Mouse (Mus musculus) spleen, adult 18-20 months (tissue): ENCODE data around the gene Gprc5a.

Experiments
- DNase-seq, 2 experiments: peaks; one replicate each; pipeline ENCODE4 v3.0.0; 2022; ENCODE audit warnings: mixed read lengths in 2 of 2

Gene Gprc5a

GRCm38 (mm10) chr6:135074405-135074947 is 9.0 kb downstream of the Gprc5a start:
- DNase-seq = no peak

GRCm38 (mm10) chr6:135076202-135076601 is 10.8 kb downstream of the Gprc5a start:
- no peak for DNase-seq

GRCm38 (mm10) chr6:135078420-135078819 is 13.0 kb downstream of the Gprc5a start:
- no peak for DNase-seq

- no peak for DNase-seq
Observed at GRCm38 (mm10) chr6:135083991-135084502, 18.6 kb downstream of the Gprc5a start.

- DNase-seq = no peak
Observed at GRCm38 (mm10) chr6:135085703-135086102, 20.3 kb downstream of the Gprc5a start.

GRCm38 (mm10) chr6:135087721-135088451 is 22.4 kb downstream of the Gprc5a start:
- DNase-seq = peak; percentile 23 to 65

GRCm38 (mm10) chr6:135089786-135090185 is 24.3 kb downstream of the Gprc5a start:
- DNase-seq = no peak

GRCm38 (mm10) chr6:135090661-135091060 is 25.2 kb downstream of the Gprc5a start:
- no peak for DNase-seq

GRCm38 (mm10) chr6:135092798-135093470 is 27.5 kb downstream of the Gprc5a start:
- no peak for DNase-seq

- no peak for DNase-seq
Observed at GRCm38 (mm10) chr6:135100787-135101472, 35.5 kb downstream of the Gprc5a start.

- DNase-seq = no peak
Observed at GRCm38 (mm10) chr6:135102736-135103303, 37.4 kb downstream of the Gprc5a start.

- no peak for DNase-seq
Observed at GRCm38 (mm10) chr6:135107014-135107413, 41.6 kb downstream of the Gprc5a start.

- DNase-seq = no peak
Observed at GRCm38 (mm10) chr6:135112411-135113113, 47.1 kb downstream of the Gprc5a start.

GRCm38 (mm10) chr6:135113114-135113436 is 47.6 kb downstream of the Gprc5a start:
- DNase-seq = no peak

- DNase-seq = no peak
Observed at GRCm38 (mm10) chr6:135116479-135116878, 51.0 kb downstream of the Gprc5a start.

GRCm38 (mm10) chr6:135118183-135118582 is 52.7 kb downstream of the Gprc5a start, which contains the start of gene Gprc5d:
Gene Gprc5d (minus strand): TSS chr6:135118283.
- DNase-seq = no peak

GRCm38 (mm10) chr6:135124755-135125380 is 59.4 kb downstream of the Gprc5a start:
- no peak for DNase-seq

GRCm38 (mm10) chr6:135133086-135133485 is 67.6 kb downstream of the Gprc5a start:
- DNase-seq = no peak

GRCm38 (mm10) chr6:135133486-135133885 is 68.0 kb downstream of the Gprc5a start:
- DNase-seq = no peak
